Mouse (Mus musculus) limb, embryonic 12.5 days (tissue): ENCODE data around the gene Fbxo17. TPM values are rescaled to one million over a fixed set of nuclear protein-coding genes. Genes with fewer than 3 reads are reported as not detected.

Experiments
- ATAC-seq: fragments of 200-750 bp; cut with Nextera tagmentation; 2 replicates; pipeline ENCODE4 v1.8.0; 2017; ENCODE audit warnings: low read depth, moderate TSS enrichment; ENCODE audit not compliant: insufficient number of reproducible peaks, insufficient read depth, low FRiP score, low TSS enrichment
- H3K27ac ChIP-seq: fragments of 300-500 bp; sonication (generic); 2 replicates; pipeline ENCODE4 v1.5.1; 2016; ENCODE audit warnings: mild to moderate bottlenecking, moderate library complexity
- H3K27me3 ChIP-seq: fragments of 300-500 bp; sonication (generic); 2 replicates; pipeline ENCODE4 v1.6.1; 2016; ENCODE audit warnings: mild to moderate bottlenecking, moderate library complexity
- H3K36me3 ChIP-seq: fragments of 300-500 bp; sonication (generic); 2 replicates; pipeline ENCODE4 v1.6.1; 2016; ENCODE audit warnings: mild to moderate bottlenecking, moderate library complexity
- H3K4me1 ChIP-seq: fragments of 300-500 bp; sonication (generic); replicated peaks from 2 replicates; pipeline ENCODE4 v1.6.1; 2016
- H3K4me2 ChIP-seq: fragments of 300-500 bp; sonication (generic); 2 replicates; pipeline ENCODE4 v1.6.1; 2016; ENCODE audit warnings: mild to moderate bottlenecking, moderate library complexity
- H3K4me3 ChIP-seq: fragments of 300-500 bp; sonication (generic); replicated peaks from 2 replicates; pipeline ENCODE4 v1.5.1; 2016; ENCODE audit warnings: mild to moderate bottlenecking
- H3K9ac ChIP-seq: fragments of 300-500 bp; sonication (generic); replicated peaks from 2 replicates; pipeline ENCODE4 v1.6.1; 2016; ENCODE audit warnings: mild to moderate bottlenecking, moderate library complexity
- H3K9me3 ChIP-seq: fragments of 300-500 bp; sonication (generic); 2 replicates; pipeline ENCODE4 v1.6.1; 2016; ENCODE audit warnings: mild to moderate bottlenecking, moderate library complexity
- WGBS: fragments of 180-500 bp; shearing (Covaris S2); methylation state at CpG from one replicate; pipeline ENCODE4 v1.1.7; 2016; 5-methylcytosine and 5-hydroxymethylcytosine counted together
- polyA plus RNA-seq: library from polyadenylated mRNA; unstranded; fragments of >200 nt; fragmentation: Nextera tagmentation; extraction: Ambion mirVana; gene quantifications from 2 replicates; pipeline ENCODE4 v1.2.1, GENCODE M21; 2016

Fbxo17 gene
- polyA plus RNA-seq, 1 experiment from 2014 or later = 24.0 TPM

GRCm38 (mm10) chr7:28766910-28767309 lies 50.3 kb downstream of the Fbxo17 start:
- ATAC-seq = peak; percentile 20; the same call in 1 of the 2 replicates
- Histone ChIP-seq H3K4me2 (peak overlapping the region; percentile 64), H3K9ac (peak overlapping the region; percentile 75), H3K27me3 (no peaks in the 10 kb centered on the region), H3K27ac (no peak overlapping the region), H3K4me3 (peak overlapping the region; percentile 76), H3K4me1 (peaks cover 18% of the 10 kb centered on the region), H3K36me3 (peaks cover 15% of the 10 kb centered on the region), H3K9me3 (no peaks in the 10 kb centered on the region)
- 6% methylated on average over 14 of the region's 14 CpGs for WGBS

DNA sequence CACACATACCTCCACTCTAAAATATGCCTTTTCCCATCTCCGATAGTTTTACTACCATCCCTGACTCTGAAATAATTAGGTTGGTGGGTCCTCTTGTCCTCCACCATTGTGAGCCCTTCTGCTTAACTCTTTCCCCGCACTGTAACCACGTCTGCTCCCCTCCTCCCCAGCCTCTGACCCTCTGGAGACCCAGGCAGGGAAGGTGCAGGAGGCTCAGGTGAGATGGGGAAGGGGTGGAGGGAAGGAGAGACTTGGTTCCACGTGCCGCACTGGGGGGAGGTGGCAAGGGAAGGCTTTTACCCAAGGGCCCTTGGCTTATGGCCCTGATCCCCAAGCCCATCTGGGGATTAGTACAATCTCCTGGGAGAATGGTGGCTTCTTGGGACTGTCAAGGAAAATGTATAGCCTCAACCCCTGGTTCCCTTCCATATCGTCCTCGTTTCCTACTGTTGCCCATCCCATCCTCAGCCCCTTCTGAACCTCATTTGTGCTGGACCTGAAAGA lies 50.9 kb downstream of the Fbxo17 start, which contains the start of gene Nfkbib:
Nfkbib (minus strand) TSS at position 51 of the 504 bp plus-strand sequence.
- H3K36me3 ChIP-seq = peaks cover 15% of the 10 kb centered on the region
- 64% methylated on average over 7 of the region's 7 CpGs for WGBS
- peak within 1 kb of the TSS; percentile 75 for H3K9ac ChIP-seq
- H3K27me3 ChIP-seq = no peaks in the 10 kb centered on the region
- H3K4me1 ChIP-seq = peaks cover 18% of the 10 kb centered on the region
- H3K4me2 ChIP-seq = peak within 1 kb of the TSS; percentile 66
- H3K4me3 ChIP-seq = peak within 1 kb of the TSS; percentile 76
- H3K9me3 ChIP-seq = no peaks in the 10 kb centered on the region
- no peak within 1 kb of the TSS for H3K27ac ChIP-seq
- no peak for ATAC-seq

DNA sequence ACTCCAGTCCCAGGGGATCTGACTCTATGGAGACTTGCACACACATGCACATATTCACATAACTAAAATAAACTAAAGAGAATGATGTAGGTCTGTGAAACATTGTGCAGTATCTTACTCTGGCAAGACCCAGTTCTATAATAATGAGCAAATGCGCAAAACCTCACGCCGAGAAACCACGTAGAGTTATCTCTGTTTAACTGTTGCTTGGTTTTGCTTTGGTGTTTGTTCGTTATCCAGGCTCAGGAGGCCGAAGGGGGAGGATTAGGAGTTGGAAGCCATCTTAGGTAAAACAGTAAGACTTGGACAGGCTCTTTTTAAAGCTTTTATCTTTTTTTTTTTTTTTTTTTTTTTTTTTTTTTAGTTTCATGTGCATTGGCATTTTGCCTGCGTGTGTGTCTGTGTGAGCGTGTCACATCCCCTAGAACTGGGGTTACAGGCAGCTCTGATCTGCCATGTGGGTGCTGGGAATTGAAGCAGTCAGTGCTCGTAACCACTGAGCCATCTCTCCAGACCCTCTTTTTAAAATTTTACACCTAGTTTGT lies 52.9 kb downstream of the Fbxo17 start:
- no peak overlapping the region for H3K27ac ChIP-seq
- peaks cover 26% of the 10 kb centered on the region for H3K36me3 ChIP-seq
- no peak overlapping the region for H3K4me2 ChIP-seq
- no peaks in the 10 kb centered on the region for H3K9me3 ChIP-seq
- H3K9ac ChIP-seq = no peak overlapping the region
- H3K27me3 ChIP-seq = no peaks in the 10 kb centered on the region
- 92% methylated on average over 9 of the region's 9 CpGs for WGBS
- no peak for ATAC-seq
- peaks cover 18% of the 10 kb centered on the region for H3K4me1 ChIP-seq
- H3K4me3 ChIP-seq = no peak overlapping the region

GRCm38 (mm10) chr7:28770309-28770708 lies 53.7 kb downstream of the Fbxo17 start:
- Histone ChIP-seq H3K4me2 (no peak overlapping the region), H3K27ac (no peak overlapping the region), H3K4me1 (peaks cover 16% of the 10 kb centered on the region), H3K27me3 (no peaks in the 10 kb centered on the region), H3K9ac (no peak overlapping the region), H3K4me3 (no peak overlapping the region), H3K9me3 (no peaks in the 10 kb centered on the region), H3K36me3 (peaks cover 33% of the 10 kb centered on the region)
- 88% methylated on average over 3 of the region's 3 CpGs for WGBS
- no peak for ATAC-seq

- peaks cover 10% of the 10 kb centered on the region for H3K4me1 ChIP-seq
- H3K36me3 ChIP-seq = peaks cover 48% of the 10 kb centered on the region
- H3K27me3 ChIP-seq = no peaks in the 10 kb centered on the region
- H3K4me2 ChIP-seq = no peak overlapping the region
- H3K4me3 ChIP-seq = no peak overlapping the region
- H3K27ac ChIP-seq = no peak overlapping the region
- H3K9me3 ChIP-seq = no peaks in the 10 kb centered on the region
- no peak for ATAC-seq
- 95% methylated on average over 11 of the region's 11 CpGs for WGBS
- H3K9ac ChIP-seq = no peak overlapping the region
Measured at GRCm38 (mm10) chr7:28771867-28772266, 55.3 kb downstream of the Fbxo17 start.

- Histone ChIP-seq H3K36me3 (peaks cover 58% of the 10 kb centered on the region), H3K27me3 (no peaks in the 10 kb centered on the region)
- WGBS = 70% methylated on average over 3 of the region's 3 CpGs
Measured at GRCm38 (mm10) chr7:28773163-28773562, 56.6 kb downstream of the Fbxo17 start.

GRCm38 (mm10) chr7:28774164-28774563 lies 57.6 kb downstream of the Fbxo17 start:
- no peak overlapping the region for H3K4me3 ChIP-seq
- no peaks in the 10 kb centered on the region for H3K27me3 ChIP-seq
- H3K9me3 ChIP-seq = no peaks in the 10 kb centered on the region
- WGBS = 83% methylated on average over 12 of the region's 12 CpGs
- ATAC-seq = no peak
- no peaks in the 10 kb centered on the region for H3K4me1 ChIP-seq
- no peak overlapping the region; the same call in 1 of the 2 replicates for H3K9ac ChIP-seq
- H3K36me3 ChIP-seq = peaks cover 64% of the 10 kb centered on the region
- H3K4me2 ChIP-seq = no peak overlapping the region
- no peak overlapping the region for H3K27ac ChIP-seq

More at GRCm38 (mm10) chr7:28773163-28773562, 56.6 kb downstream of the Fbxo17 start:
- Histone ChIP-seq H3K27ac (no peak overlapping the region), H3K4me3 (no peak overlapping the region), H3K4me1 (no peaks in the 10 kb centered on the region), H3K9me3 (no peaks in the 10 kb centered on the region), H3K4me2 (no peak overlapping the region), H3K9ac (no peak overlapping the region)
- no peak for ATAC-seq

DNA sequence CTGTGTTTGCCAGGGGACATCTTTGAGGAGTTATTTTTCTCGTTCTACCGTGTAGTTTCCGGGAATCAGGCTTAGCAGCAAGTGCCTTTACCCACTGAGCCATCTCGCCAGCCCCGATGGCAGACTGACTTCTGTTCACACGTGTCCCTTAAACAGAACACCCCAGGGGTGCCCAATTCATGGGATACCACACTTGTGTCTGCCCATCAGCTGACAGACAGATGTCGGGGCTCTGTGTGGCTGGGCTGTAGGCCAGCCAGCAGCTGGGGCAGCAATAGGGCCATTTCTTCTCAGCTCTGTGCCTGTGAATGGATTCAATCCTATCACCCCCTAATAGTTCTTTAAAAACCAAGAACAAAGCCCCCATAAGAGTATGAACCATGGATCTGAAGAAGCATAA lies 58.5 kb downstream of the Fbxo17 start:
- ATAC-seq = no peak
- Histone ChIP-seq H3K4me1 (peaks cover under 1% of the 10 kb centered on the region), H3K27me3 (no peaks in the 10 kb centered on the region), H3K9ac (no peak overlapping the region), H3K4me2 (no peak overlapping the region), H3K27ac (no peak overlapping the region), H3K9me3 (no peaks in the 10 kb centered on the region), H3K4me3 (no peak overlapping the region), H3K36me3 (peaks cover 64% of the 10 kb centered on the region)
- 83% methylated on average over 7 of the region's 7 CpGs for WGBS

GRCm38 (mm10) chr7:28778825-28779224 lies 62.2 kb downstream of the Fbxo17 start:
- Histone ChIP-seq H3K27me3 (no peaks in the 10 kb centered on the region), H3K36me3 (peaks cover 63% of the 10 kb centered on the region), H3K9ac (no peak overlapping the region), H3K9me3 (no peaks in the 10 kb centered on the region), H3K4me2 (no peak overlapping the region), H3K4me1 (peaks cover 4% of the 10 kb centered on the region), H3K27ac (no peak overlapping the region), H3K4me3 (no peak overlapping the region)
- no peak for ATAC-seq
- 82% methylated on average over 9 of the region's 9 CpGs for WGBS

DNA sequence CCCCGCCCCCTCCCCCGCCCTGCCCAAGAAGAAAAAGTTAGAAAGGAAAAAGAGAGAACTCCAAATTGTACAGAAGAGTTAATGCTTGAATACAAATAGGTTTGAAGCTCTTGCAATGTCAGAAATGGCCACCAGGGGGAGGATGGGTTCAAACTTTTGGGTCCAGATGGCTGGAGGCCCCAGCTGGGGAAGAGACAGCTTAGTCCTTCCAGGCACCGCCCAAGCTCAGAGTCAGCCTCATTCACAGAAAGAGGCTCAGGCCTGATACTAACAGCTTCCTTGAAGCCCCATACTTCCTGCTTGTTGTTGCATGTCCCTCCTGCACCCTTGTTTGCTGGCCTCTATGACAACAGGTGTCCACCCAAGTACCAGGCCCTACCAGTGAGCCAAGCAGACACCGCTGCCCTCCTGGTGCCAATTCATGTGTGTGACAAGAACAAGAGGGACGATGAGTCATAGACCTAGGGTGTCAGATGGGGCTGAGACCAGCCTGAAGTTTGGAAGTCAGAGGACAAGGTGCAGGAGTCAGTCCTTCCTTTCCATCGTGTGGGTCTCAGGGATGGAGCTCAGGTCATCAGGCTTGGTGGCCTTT lies 63.6 kb downstream of the Fbxo17 start:
- peaks cover 4% of the 10 kb centered on the region for H3K4me1 ChIP-seq
- H3K9me3 ChIP-seq = no peaks in the 10 kb centered on the region
- H3K4me2 ChIP-seq = no peak overlapping the region
- WGBS = 49% methylated on average over 6 of the region's 6 CpGs
- ATAC-seq = 0 out of 2 replicates have a peak, but pooled peaks have one; percentile 37
- H3K36me3 ChIP-seq = peaks cover 63% of the 10 kb centered on the region
- H3K27me3 ChIP-seq = no peaks in the 10 kb centered on the region
- H3K27ac ChIP-seq = no peak overlapping the region
- H3K4me3 ChIP-seq = no peak overlapping the region
- no peak overlapping the region for H3K9ac ChIP-seq

GRCm38 (mm10) chr7:28780857-28781256 lies 64.3 kb downstream of the Fbxo17 start:
- H3K36me3 ChIP-seq = peaks cover 63% of the 10 kb centered on the region
- no peaks in the 10 kb centered on the region for H3K27me3 ChIP-seq
- H3K4me2 ChIP-seq = no peak overlapping the region
- WGBS = 82% methylated on average over 7 of the region's 7 CpGs
- H3K4me3 ChIP-seq = no peak overlapping the region
- no peaks in the 10 kb centered on the region for H3K9me3 ChIP-seq
- H3K27ac ChIP-seq = no peak overlapping the region
- no peak for ATAC-seq
- H3K9ac ChIP-seq = no peak overlapping the region
- H3K4me1 ChIP-seq = peaks cover 4% of the 10 kb centered on the region
